Mouse (Mus musculus) urinary bladder, postnatal 0 days (tissue): ENCODE results near the gene Trp53rkb. TPM values are rescaled to one million over a fixed set of nuclear protein-coding genes. Genes with fewer than 3 reads are reported as not detected.

Experiments
- polyA plus RNA-seq: library from polyadenylated mRNA; unstranded; fragments of >200 nt; fragmentation: Nextera tagmentation; extraction: Ambion mirVana; gene quantifications from 2 replicates; pipeline ENCODE4 v1.2.1, GENCODE M21; 2015

The Trp53rkb gene
- 3.2 and 3.9 TPM in 2 replicates for polyA plus RNA-seq

DNA sequence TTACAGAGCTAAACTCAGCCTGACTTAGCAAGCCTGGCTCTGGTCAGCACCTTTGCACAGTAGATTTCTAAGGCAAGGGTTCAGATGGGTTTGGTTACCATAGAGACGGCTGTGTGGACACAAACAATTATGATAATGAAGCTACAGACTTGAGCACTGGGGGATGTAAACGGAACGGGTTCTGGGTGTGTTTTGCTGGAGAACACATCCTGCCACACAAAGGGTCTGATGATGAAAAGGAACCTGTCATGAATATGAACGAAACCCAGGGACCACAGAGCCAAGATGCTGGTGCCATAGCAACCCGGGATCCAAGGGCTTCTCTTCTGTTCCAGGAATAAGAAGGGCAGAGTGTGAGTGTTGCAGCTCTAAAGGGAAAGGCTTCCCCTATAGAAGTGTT, at the start of gene Trp53rkb:
Gene Trp53rkb, plus strand, starts transcription at position 177 of the 400 bp plus-strand sequence.

DNA sequence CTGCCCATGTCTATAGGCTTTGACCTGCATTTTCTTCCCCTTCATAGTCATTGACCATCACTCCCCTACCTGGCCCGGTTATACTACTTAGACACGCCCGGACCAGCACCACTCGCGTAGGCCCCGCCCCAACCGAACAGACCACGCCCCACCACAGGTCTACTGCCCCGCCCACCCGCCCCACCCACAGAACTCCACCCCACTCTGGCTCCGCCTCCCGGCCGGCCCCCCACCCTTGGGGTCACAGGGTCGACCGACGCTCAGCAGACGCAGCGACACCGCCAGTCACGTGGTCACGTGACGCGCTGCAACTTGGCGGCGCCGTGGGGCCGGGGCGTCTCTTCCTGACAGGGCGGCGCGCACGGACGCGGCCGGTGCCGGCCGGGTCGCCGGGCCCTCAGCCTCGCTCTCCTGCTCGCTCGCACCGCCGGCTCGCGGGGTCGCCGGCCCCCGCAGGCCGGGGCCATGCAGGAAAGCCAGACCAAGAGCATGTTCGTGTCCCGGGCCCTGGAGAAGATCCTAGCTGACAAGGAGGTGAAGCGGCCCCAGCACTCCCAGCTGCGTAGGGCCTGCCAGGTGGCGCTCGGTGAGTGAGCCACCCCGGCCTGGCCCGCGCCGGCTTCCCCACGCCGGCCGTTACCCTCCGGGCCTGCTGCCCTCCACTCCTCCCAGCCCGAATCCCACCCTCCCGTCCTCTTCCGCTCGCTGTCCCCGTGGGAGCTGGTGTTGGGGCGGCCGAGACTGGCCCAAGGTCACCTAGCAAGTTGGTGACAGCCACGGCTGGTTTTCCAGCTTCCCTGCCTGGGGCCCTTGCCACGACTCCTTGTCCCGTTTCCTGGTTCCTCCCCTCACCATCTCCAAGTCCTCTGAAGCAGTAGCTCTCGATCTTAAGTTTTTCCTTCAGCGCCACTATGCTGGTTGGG, 13.2 kb downstream of the Trp53rkb start, which contains the start of gene Arfgef2:
Gene Arfgef2, plus strand, starts transcription at position 339 of the 923 bp plus-strand sequence.

Other genes with a start within 250 kb of the Trp53rkb start
- 2.5 and 4.1 TPM in 2 replicates for gene Prex1, start 78.7 kb upstream of the Trp53rkb start, polyA plus RNA-seq
- gene Arfgef2, start 13.1 kb downstream of the Trp53rkb start, polyA plus RNA-seq, result 2.5 and 3.1 TPM in 2 replicates
- 36.2 and 49.4 TPM in 2 replicates for gene Cse1l, start 113.5 kb downstream of the Trp53rkb start, polyA plus RNA-seq
- gene Stau1, start 203.8 kb downstream of the Trp53rkb start, polyA plus RNA-seq, result 36.7 and 45.1 TPM in 2 replicates
- 20.9 and 22.5 TPM in 2 replicates for gene Ddx27, start 222.7 kb downstream of the Trp53rkb start, polyA plus RNA-seq